Mouse (Mus musculus) splenic B cell, adult 2 months (primary cell): ENCODE data around the gene Baat.

Experiments used
- DNase-seq: peaks from one replicate; pipeline ENCODE4 v3.0.0-alpha.2; 2011; ENCODE audit warnings: low read depth, low spot score
- H3K27me3 ChIP-seq: 2 replicates; pipeline ENCODE4 v1.6.1; 2012; ENCODE audit warnings: mild to moderate bottlenecking, low read length, moderate library complexity, mixed read lengths; ENCODE audit not compliant: control insufficient read depth, poor library complexity, insufficient read depth, severe bottlenecking
- H3K36me3 ChIP-seq: 2 replicates; pipeline ENCODE4 v1.6.1; 2012; ENCODE audit warnings: mild to moderate bottlenecking, low read length, moderate library complexity, mixed read lengths; ENCODE audit not compliant: control insufficient read depth, poor library complexity, insufficient read depth, severe bottlenecking

Gene Baat

DNA sequence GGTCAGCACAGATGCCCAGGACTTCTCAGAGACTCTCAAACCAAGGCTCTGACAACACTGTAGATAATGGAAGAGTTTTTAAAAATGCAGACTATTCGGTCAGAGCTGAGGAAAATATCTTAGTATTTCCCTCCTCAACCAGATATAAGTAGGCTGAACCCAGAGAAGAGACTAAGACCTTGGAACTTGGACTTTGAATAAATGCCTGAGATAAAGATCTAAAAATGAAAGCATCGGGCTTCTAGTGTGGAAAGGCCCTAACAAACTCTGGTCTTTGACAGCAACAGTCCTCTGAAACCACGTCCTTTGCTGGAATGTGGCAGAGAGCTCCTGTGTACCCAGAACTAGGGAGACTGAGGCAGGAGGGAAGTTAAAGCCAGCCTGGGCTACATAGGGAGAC lies at the start of gene Baat:
TSS of gene Baat (minus strand) at position 172 of the 400 bp plus-strand sequence.
- no peak for DNase-seq
- Histone ChIP-seq H3K27me3 (no peaks in the 10 kb centered on the region), H3K36me3 (no peaks in the 10 kb centered on the region; the same call in 1 of the 2 replicates)

DNA sequence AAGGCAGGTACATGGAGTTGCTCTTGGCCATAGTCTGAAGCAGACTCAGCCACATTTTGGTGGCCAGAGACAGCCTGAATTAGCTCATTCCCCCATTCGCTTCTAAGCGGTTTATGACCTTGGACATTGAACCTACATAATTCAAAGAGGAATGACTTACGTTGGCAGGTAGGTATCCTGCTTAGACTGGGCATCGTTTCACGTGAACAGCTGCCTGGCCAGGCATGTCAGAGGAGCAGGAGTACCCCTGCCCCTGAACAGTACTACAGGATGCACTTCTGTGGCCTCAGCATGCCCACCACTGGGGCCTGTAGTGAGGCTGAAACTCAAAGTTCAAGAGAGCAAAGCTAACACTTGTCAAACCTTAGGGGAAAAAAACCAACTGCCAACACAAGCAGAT lies 47.0 kb upstream of the Baat start:
- no peaks in the 10 kb centered on the region for H3K27me3 ChIP-seq

DNA sequence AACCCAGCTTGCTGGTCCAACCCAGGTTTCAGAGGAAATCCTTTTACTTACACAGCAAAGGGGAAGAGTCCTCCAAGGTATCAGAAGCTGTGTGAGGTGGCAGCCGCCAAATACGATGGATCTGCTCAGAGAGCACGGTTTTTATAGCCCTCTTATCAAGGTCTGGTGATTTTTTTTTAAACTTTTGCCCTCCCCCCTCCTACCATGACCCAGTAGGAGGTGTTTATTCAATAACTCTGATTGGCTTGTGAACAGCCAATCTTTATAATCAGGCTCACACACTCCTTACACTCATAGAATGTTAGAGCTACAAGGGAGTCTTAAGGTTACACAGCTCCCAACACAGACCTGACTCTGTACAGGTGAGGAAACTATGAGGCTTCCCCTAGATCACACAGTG lies 43.0 kb upstream of the Baat start, which contains the start of gene Aldob:
TSS of gene Aldob (minus strand) at position 164 of the 400 bp plus-strand sequence.
- Histone ChIP-seq H3K27me3 (no peaks in the 10 kb centered on the region), H3K36me3 (no peaks in the 10 kb centered on the region)
- no peak for DNase-seq

More for the DNA sequence above, 47.0 kb upstream of the Baat start:
- no peaks in the 10 kb centered on the region for H3K36me3 ChIP-seq
- no peak for DNase-seq

DNA sequence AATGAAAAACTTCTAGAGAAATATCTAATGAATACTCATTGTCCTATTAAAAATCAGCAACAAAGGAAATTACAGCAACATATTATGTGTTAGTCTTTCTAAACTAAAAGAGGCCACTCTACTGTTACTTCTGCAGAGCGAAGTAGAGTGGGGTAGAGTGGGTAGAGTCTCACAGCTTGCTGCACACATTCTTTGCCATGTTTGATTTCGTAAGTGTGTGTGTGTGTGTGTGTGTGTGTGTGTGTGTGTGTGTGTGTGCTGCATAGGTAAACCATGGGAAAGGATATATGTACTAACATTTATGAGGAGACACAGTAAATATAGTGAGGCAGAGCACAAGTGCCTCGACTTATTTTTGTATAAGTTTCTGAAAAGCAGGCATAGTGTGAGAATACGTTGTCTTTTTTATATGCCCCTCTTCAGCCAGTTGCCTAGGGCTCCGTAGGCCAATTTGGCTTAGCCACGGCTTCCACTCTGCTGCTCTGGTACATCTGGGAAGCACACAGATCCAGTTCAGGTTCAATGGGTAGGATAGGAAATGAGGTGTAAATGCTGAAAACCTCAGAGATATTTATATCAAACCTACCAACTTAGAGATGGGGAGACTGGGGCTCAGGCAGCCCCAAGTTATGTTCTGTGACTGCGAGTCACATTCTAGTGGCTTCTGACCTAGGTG lies 41.3 kb upstream of the Baat start:
- Histone ChIP-seq H3K27me3 (no peaks in the 10 kb centered on the region), H3K36me3 (no peaks in the 10 kb centered on the region)
- DNase-seq: no peak

DNA sequence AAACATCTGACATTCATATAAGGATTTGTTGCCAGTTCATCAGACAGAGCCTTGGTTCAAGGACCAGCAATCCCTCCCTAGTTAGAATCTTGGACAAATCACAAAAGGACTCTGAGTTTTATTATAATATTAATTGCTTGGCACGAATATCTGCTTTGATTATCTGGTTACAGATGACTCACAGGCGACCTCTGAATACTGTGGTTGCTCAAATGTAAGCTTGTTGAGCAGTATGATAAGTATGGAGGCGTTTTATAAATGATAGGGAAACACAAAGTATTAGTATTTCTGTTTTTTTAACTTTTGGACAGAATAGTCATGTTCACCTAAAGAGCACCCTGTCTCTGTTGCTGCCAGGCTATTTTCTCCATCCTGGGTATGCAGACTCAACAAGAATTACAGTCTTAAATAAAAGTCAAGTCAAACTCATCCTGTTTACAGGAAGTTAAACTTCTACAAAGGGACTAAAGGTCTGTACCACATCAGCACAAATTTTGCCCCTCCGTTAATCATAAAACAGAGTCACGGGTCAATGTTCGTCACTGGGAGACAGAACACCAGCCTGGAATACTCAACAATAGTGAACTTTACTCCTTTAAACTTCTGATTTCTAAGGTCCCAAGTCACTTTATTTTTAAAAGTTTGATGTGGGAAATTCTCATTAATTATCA lies 40.7 kb upstream of the Baat start:
- H3K36me3 ChIP-seq: no peaks in the 10 kb centered on the region
- no peak for DNase-seq

DNA sequence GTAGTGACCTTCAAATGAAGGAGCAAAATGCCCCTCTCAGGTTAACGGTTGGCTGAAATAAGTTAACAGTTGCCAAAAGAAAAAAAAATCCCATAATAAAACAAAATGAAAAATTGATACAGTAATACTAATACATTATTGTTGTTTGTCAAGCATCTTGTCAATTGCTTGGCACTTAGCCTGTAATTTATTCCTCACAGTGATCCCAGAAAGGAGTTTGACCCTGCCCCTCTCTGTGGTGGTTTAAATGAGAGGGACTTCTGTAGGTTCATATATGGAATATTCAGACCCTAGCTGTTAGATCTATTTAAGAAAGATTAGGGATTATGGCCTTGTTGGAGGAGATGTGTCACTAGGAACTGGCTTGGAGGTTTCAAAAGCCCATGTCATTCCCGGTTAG lies 39.7 kb upstream of the Baat start:
- Histone ChIP-seq H3K27me3 (no peaks in the 10 kb centered on the region), H3K36me3 (no peaks in the 10 kb centered on the region)
- no peak for DNase-seq

More for the DNA sequence above, 40.7 kb upstream of the Baat start:
- no peaks in the 10 kb centered on the region for H3K27me3 ChIP-seq

DNA sequence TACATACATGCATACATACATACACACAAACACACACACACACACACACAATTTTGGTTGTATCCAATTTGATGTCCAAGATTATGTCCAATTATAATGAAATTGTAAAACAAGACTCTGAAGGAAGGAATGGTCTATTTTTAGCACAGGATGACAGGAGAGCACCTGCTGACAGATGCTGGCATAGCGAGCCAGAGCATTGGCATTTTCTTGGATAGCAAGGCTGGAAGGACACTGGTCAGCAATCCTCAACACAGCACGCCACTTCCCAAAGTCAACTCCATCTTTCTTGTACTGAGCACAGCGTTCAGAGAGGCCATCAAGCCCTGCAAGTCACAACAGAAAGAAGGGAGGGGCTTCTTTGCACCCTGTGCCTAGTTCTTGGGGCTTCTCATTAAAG lies 34.6 kb upstream of the Baat start:
- no peaks in the 10 kb centered on the region for H3K27me3 ChIP-seq
- H3K36me3 ChIP-seq: no peaks in the 10 kb centered on the region
- DNase-seq: no peak

DNA sequence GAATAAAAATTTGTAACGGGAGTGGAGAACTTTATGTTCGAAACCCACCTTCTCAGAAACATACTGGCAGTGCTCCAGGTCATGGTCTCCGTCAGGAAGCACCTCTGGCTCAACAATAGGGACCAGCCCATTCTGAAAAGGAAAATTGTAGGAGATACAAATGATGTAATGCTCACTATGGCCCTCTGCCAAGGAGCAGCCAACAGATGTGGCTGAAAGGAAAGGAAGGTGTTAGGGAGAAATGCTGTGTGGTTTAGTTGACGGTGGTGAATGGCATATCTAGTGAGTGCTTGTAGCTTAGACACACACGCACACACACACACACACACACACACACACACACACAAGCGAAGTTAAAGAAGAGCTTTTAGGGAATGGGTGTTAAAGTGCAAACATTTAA lies 33.3 kb upstream of the Baat start:
- no peak for DNase-seq
- no peaks in the 10 kb centered on the region for H3K27me3 ChIP-seq
- no peaks in the 10 kb centered on the region for H3K36me3 ChIP-seq

DNA sequence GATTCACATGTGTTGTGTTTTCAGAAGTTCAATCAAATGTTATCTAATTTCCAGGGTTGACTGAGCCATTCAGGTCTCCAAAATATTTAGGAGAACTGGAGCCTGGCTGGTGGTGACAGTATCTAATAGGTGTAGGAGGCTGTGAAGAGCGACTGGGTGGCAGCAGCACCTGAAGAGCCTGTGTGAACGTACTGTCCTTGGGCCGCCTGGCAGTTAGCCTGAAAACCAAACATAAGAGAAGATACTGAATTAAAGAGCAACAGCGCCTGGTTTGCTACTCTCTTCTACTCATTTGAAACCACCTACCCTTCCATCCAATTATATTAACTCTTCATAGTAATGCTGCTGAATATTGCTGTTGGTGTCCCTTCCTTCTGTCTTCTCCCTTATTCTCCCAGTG lies 30.3 kb upstream of the Baat start:
- Histone ChIP-seq H3K36me3 (no peaks in the 10 kb centered on the region), H3K27me3 (no peaks in the 10 kb centered on the region)
- no peak for DNase-seq

DNA sequence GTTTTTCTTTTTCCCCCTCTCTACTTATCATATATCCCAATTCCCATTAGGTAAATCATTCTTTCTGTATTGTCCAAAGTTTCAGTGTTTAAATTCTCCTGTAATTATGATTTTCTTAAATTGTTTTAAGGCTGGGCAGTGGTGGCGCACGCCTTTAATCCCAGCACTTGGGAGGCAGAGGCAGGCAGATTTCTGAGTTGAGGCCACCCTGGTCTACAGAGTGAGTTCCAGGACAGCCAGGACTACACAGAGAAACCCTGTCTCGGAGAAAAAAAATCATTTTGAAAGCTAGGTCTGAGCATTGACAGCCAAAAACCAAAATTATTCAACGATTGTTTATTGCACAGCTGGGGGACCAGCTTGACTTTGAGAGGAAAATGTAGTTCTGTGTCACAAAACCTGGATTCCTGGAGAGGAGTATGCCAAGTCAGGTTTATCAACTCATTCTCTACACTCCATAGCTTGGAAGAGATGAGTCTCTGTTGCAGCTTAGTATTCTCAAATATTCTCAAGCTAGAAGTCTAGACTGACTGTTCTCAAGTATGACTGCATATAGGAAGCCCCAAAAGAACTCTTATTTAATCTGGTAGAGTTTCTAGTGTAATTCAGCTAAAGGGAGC lies 29.4 kb upstream of the Baat start:
- Histone ChIP-seq H3K27me3 (no peaks in the 10 kb centered on the region), H3K36me3 (no peaks in the 10 kb centered on the region)
- no peak for DNase-seq

DNA sequence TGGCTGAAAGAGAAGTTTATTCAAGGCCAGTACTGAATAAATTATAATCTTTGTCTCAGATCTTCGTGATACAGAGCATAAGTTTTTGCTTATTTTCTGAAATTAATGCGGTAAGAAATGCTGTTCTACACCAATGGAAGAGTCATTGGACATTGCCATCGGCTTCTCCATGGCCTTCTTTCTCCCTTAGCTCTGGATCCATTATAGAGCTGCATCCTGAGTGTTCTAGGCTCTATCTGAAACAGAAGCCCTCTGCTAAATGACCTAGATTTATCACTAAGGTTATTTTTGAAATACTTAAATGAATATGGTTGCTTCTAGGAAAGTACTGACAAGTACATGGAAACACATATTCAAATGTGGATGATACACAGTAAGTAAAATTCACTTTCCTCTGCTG lies 28.7 kb upstream of the Baat start:
- DNase-seq: no peak
- no peaks in the 10 kb centered on the region for H3K27me3 ChIP-seq
- no peaks in the 10 kb centered on the region; the same call in 1 of the 2 replicates for H3K36me3 ChIP-seq

DNA sequence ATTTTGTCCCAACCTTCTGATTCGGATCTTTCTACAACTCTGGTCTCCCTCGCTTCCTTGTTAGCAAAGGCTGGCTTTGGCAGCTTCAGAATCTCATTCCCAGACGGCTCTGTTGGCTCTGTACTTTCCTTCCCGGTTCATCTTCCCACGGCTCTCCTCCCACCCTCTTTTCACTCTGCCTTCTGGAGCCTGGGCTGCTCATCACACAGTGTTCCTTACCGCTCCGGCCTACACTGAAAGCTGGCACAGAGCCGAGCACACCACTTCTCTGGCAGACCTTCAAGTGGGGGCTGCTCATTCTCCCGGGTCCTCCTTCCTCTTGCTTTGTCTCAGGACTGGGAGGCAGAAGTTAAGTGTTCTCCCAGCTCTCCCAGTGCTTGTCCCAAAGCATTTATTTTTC lies 16.2 kb upstream of the Baat start:
- no peak for DNase-seq
- Histone ChIP-seq H3K36me3 (no peaks in the 10 kb centered on the region), H3K27me3 (no peaks in the 10 kb centered on the region)

DNA sequence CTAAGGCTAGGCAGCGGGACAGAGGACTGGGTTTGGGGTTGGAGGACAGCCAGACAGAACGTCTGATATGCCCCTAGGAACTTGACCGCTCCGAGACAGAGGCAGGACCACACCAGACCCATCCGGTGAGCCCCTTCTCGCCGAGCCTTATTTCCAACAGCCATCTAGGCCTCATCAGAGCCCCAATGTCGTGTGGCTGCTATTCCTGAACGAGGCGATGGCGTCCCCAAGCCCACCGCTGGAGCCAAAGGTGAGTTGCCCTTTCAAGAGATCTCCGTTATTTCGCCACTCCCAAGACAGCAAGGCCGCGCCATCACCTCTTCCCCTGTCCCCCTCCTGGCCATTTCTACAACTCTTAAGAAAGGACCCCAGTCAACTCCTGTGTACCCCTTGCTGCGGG lies 15.0 kb upstream of the Baat start:
- no peaks in the 10 kb centered on the region for H3K36me3 ChIP-seq
- H3K27me3 ChIP-seq: no peaks in the 10 kb centered on the region
- DNase-seq: peak; percentile 23

DNA sequence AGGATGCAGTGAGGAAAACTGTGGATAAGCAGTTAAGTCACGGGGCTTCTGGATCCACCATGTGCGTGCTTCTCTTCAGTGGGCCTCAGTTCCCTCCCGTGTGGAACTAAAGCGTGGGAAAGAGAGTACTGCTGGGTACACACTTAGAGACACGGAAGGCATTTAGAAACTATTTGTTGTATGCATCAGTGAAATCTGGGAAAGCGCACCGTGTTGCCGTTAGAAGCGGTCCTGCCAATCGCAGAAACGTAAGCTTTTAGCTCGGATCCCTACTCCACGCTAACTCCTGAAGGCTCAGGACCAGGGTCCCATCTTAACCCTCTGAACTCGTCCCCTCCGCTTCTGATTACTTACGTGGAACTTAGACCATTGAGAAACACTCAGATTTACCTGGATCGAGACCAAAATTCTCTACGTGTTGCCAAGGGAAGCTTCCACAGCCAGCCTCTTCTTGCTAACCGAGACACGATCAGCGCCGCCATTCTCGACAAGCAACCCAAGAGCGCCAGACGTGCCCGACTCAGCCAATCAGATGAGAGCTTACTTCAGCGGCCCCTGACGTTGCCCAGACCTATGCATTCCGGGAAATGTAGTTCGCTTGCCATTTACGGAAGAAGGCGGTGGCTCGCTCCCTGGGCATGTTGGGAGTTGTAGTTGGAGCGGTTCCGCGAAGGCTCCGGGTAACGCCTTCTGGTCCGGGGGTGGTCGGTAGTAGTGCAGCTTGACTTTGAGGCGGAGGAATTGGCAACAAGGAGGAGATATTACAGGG lies 14.4 kb upstream of the Baat start, which contains the start of the genes Mrpl50 and Zfp189:
TSS of gene Mrpl50 (minus strand) at position 522 of the 769 bp plus-strand sequence.
TSS of gene Zfp189 (plus strand) at position 605 of the 769 bp plus-strand sequence.
- peak; percentile 98 for DNase-seq
- Histone ChIP-seq H3K36me3 (no peaks in the 10 kb centered on the region), H3K27me3 (no peaks in the 10 kb centered on the region)
